Mouse (Mus musculus) neural tube, embryonic 10.5 days (tissue): ENCODE results near the gene Amotl1.
A peak's percentile ranks its signal among the peaks of the same experiment; 100 is the strongest.

Experiments
- DNase-seq: peaks from one replicate; pipeline ENCODE4 v3.0.0-alpha.2; 2017; ENCODE audit warnings: low spot score; ENCODE audit errors: extremely low spot score

Gene Amotl1

GRCm38 (mm10) chr9:14548366-14548761 is 96.5 kb downstream of the Amotl1 start:
- peak; percentile 23 for DNase-seq

- peak; percentile 19 for DNase-seq
Observed at GRCm38 (mm10) chr9:14547584-14548365, 97.1 kb downstream of the Amotl1 start.

- no peak for DNase-seq
Observed at GRCm38 (mm10) chr9:14544034-14544757, 100.7 kb downstream of the Amotl1 start.

GRCm38 (mm10) chr9:14534833-14535456 is 109.9 kb downstream of the Amotl1 start:
- DNase-seq: no peak

GRCm38 (mm10) chr9:14533659-14534058 is 111.2 kb downstream of the Amotl1 start:
- no peak for DNase-seq

- no peak for DNase-seq
Observed at GRCm38 (mm10) chr9:14532283-14532682, 112.6 kb downstream of the Amotl1 start.

- DNase-seq: no peak
Observed at GRCm38 (mm10) chr9:14530004-14530403, 114.9 kb downstream of the Amotl1 start.

- DNase-seq: peak; percentile 66
Observed at GRCm38 (mm10) chr9:14523408-14524043, 121.3 kb downstream of the Amotl1 start.

GRCm38 (mm10) chr9:14521695-14522094 is 123.2 kb downstream of the Amotl1 start:
- no peak for DNase-seq

GRCm38 (mm10) chr9:14520971-14521670 is 123.7 kb downstream of the Amotl1 start:
- DNase-seq: no peak

GRCm38 (mm10) chr9:14518105-14518504 is 126.8 kb downstream of the Amotl1 start:
- DNase-seq: no peak

- no peak for DNase-seq
Observed at GRCm38 (mm10) chr9:14517296-14517695, 127.6 kb downstream of the Amotl1 start.

- peak; percentile 54 for DNase-seq
Observed at GRCm38 (mm10) chr9:14512633-14513445, 132.0 kb downstream of the Amotl1 start.

- no peak for DNase-seq
Observed at GRCm38 (mm10) chr9:14500916-14501424, 143.9 kb downstream of the Amotl1 start.

- peak; percentile 90 for DNase-seq
Observed at GRCm38 (mm10) chr9:14500023-14500915, 144.6 kb downstream of the Amotl1 start, which contains the start of the genes Kdm4d and Cwc15. Kdm4d (minus strand) TSS chr9:14500482. Cwc15 (plus strand) TSS chr9:14500617.

GRCm38 (mm10) chr9:14498896-14499705 is 145.8 kb downstream of the Amotl1 start:
- no peak for DNase-seq
